Comparison of ENCODE assay signal across 21 mouse cellular contexts in the genomic region with DNA sequence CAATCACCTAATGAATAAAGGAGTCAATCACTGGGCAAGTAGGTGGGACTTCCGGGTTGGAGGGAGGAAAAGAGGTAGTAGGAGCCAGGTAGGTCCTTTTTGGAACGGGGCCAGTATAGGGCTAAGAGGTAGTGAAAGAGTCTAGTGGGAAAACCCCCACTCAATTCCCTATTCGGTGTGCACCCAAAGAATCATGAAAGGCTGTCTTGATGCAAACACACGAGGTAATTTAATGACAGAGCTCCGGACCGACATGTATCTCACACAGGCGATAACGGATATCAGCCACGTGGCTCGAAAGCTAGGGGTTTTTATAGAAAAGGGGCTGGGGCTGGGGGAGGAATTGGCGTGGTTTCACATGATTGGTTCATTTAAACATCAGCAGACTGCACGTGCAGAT. TPM values are rescaled to one million over a fixed set of nuclear protein-coding genes. Genes with fewer than 3 reads are reported as not detected.
"Had no signal": no experiment of that assay in that cellular context is flagged by ENCODE, and none has a peak within 500 bp of the region (broad histone marks: within the 10 kb centered on the region; RNA-seq: fewer than 3 reads in every experiment).

No protein-coding gene starts in this region.

- H3K4me3 ChIP-seq: lung, embryonic 15.5 days; megakaryocyte, embryonic 14.5 days; midbrain, embryonic 13.5 days; midbrain, embryonic 15.5 days; neural tube, embryonic 12.5 days; stomach, embryonic 15.5 days had no signal

- ATAC-seq: lung, postnatal 0 days; midbrain, embryonic 13.5 days; midbrain, embryonic 15.5 days had no signal

- DNase-seq: lung, adult 2 months; lung, postnatal 14 days; lung, postnatal 36 days; right cerebral cortex, postnatal 14 days; thymus, adult 2 months; thymus, postnatal 25 days; thymus, postnatal 4 days had no signal

- H3K27me3 ChIP-seq: lung, embryonic 15.5 days; megakaryocyte, embryonic 14.5 days; midbrain, embryonic 13.5 days; midbrain, embryonic 15.5 days; neural tube, embryonic 12.5 days; stomach, embryonic 15.5 days had no signal

- H3K4me1 ChIP-seq: lung, embryonic 15.5 days; midbrain, embryonic 13.5 days; midbrain, embryonic 15.5 days; neural tube, embryonic 12.5 days; stomach, embryonic 15.5 days had no signal

- H3K4me2 ChIP-seq: lung, embryonic 15.5 days; midbrain, embryonic 11.5 days; midbrain, embryonic 13.5 days; midbrain, embryonic 15.5 days; neural tube, embryonic 12.5 days; stomach, embryonic 15.5 days had no signal

- H3K27ac ChIP-seq: lung, embryonic 15.5 days; macrophage; midbrain, embryonic 13.5 days; midbrain, embryonic 15.5 days; neural tube, embryonic 12.5 days; stomach, embryonic 15.5 days; stomach, postnatal 0 days had no signal

- H3K9ac ChIP-seq: lung, embryonic 15.5 days; midbrain, embryonic 13.5 days; midbrain, embryonic 15.5 days; neural tube, embryonic 12.5 days; stomach, embryonic 15.5 days had no signal

- H3K9me3 ChIP-seq: lung, embryonic 15.5 days; midbrain, embryonic 13.5 days; midbrain, embryonic 15.5 days; neural tube, embryonic 12.5 days; stomach, embryonic 15.5 days had no signal

RNA-seq across cellular contexts. Expression of a gene that starts 3.5 kb away (rescaled TPM):
- polyA plus RNA-seq: lung, postnatal 0 days; midbrain, postnatal 0 days had no signal

RNA-seq across cellular contexts. Expression of a gene that starts 44.3 kb away (rescaled TPM):
- total RNA-seq: megakaryocyte progenitor cell, adult 5-6 weeks; monocyte, adult 5-6 weeks had no signal
- polyA plus RNA-seq: lung, embryonic 15.5 days; lung, postnatal 0 days; macrophage; midbrain, embryonic 11.5 days; midbrain, embryonic 13.5 days; midbrain, embryonic 15.5 days; midbrain, postnatal 0 days; neural tube, embryonic 12.5 days; neural tube, embryonic 14.5 days had no signal
